Mouse (Mus musculus): ENCODE results near the gene Scgb1b20. TPM values are rescaled to one million over a fixed set of nuclear protein-coding genes. Genes with fewer than 3 reads are reported as not detected.
"Not testable (repeated sequence)": the region's sequence is repeated elsewhere in the genome, so short reads cannot be mapped to it uniquely, and the experiment has no call there.

Gene Scgb1b20
- not detected in 2 replicates for polyA plus RNA-seq (2015; fragmentation: Nextera tagmentation; extraction: Ambion mirVana)

- H3K4me2 ChIP-seq; H3K36me3 ChIP-seq (ENCODE audit: poor library complexity, severe bottlenecking); H3K27me3 ChIP-seq; ATAC-seq; H3K9ac ChIP-seq; H3K4me3 ChIP-seq; H3K4me1 ChIP-seq; H3K27ac ChIP-seq: not testable (repeated sequence)
- peaks cover 13% of the 10 kb centered on the region for H3K9me3 ChIP-seq (replicated peaks)
- WGBS: 85% methylated on average over 4 of the region's 4 CpGs
Observed at GRCm38 (mm10) chr7:33372934-33373333, at the start of gene Scgb1b20. TSS of gene Scgb1b20 (plus strand) at chr7:33373234.

- not testable (repeated sequence) for H3K36me3 ChIP-seq (ENCODE audit: poor library complexity, severe bottlenecking); H3K27me3 ChIP-seq; H3K9me3 ChIP-seq (replicated peaks); H3K4me3 ChIP-seq; H3K4me2 ChIP-seq; H3K4me1 ChIP-seq; H3K9ac ChIP-seq; ATAC-seq; H3K27ac ChIP-seq
- WGBS: 88% methylated on average over 2 of the region's 2 CpGs
Observed at GRCm38 (mm10) chr7:33366222-33366621, 6.8 kb upstream of the Scgb1b20 start, which contains the start of gene Scgb2b20. TSS of gene Scgb2b20 (minus strand) at chr7:33366322.

DNA sequence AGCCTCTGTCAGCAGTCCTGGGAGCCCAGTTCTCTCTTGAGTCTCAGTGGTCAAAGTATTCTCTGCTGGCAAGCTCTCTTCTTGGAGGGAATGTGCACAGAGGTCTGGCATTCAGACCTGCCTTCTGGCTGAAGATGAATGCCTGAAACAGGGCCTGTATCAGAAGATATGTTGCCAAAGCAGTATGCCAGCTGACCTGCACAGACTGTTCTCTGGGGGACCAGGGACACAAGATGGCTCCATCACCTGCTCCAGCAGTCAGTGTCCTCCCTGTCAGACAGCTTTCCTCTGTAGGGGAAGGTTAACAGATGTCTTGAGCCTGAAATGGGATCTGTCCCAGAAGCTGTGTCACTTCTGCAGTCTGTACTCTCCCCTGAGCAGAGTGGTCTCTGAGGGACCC lies 26.7 kb downstream of the Scgb1b20 start:
- H3K4me1 ChIP-seq; H3K27me3 ChIP-seq; ATAC-seq; H3K9ac ChIP-seq; H3K27ac ChIP-seq; H3K4me3 ChIP-seq; H3K4me2 ChIP-seq; H3K36me3 ChIP-seq (ENCODE audit: poor library complexity, severe bottlenecking): not testable (repeated sequence)
- H3K9me3 ChIP-seq (replicated peaks): peaks cover 29% of the 10 kb centered on the region

DNA sequence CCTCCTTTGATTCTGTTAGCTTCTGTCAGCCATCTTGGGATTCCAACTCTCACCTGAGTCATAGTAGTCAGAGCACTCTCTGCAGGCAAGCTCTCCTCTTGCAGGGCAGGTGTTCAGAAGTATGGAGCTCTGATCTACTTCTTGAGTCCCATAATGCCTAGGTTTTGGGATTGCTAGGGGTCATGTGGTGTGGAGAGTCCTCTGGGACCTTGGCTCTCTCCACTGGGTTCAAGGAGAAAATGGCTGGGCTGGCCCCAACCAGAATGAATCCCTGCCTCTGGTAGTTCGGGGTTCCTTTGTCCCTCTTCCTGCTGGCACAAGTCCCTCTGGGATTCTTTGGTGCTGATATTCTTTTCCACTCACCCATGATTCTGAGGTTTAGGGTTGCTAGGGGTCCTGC lies 28.6 kb downstream of the Scgb1b20 start:
- Histone ChIP-seq H3K9me3 (replicated peaks) (peaks cover 29% of the 10 kb centered on the region), H3K4me3 (no peak overlapping the region), H3K36me3 (ENCODE audit: poor library complexity, severe bottlenecking) (no peaks in the 10 kb centered on the region), H3K4me1 (no peaks in the 10 kb centered on the region), H3K27ac (no peak overlapping the region), H3K27me3 (no peaks in the 10 kb centered on the region), H3K4me2 (no peak overlapping the region), H3K9ac (no peak overlapping the region)
- 73% methylated on average over 1 of the region's 1 CpGs for WGBS
- ATAC-seq: no peak

DNA sequence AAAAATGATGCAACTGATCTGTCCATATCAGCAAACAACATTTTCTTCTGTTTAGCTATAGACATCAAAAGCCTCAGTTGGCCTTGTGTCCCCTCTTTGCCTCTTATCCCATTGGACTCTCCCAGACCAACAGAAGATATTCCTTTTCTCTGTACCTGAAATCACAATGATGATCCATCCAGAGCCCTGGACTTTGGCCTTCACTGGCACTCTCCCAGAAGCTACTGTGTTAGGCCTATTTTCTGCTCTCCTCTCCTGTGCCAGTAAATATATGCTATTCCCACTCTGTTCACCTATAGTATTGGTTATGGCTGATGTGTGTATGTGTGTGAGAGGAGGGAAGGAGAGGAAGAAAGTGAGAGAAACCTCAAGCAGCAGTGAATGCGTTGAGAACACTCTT lies 36.6 kb downstream of the Scgb1b20 start:
- not testable (repeated sequence) for H3K4me1 ChIP-seq; ATAC-seq; H3K27ac ChIP-seq; H3K4me2 ChIP-seq; H3K27me3 ChIP-seq; H3K36me3 ChIP-seq (ENCODE audit: poor library complexity, severe bottlenecking); H3K4me3 ChIP-seq; H3K9ac ChIP-seq
- peaks cover 13% of the 10 kb centered on the region for H3K9me3 ChIP-seq (replicated peaks)
- 44% methylated on average over 1 of the region's 1 CpGs for WGBS

Other genes with a start within 250 kb of the Scgb1b20 start
- not detected in 2 replicates for gene Scgb2b18, start 199.4 kb upstream of the Scgb1b20 start, polyA plus RNA-seq (2015; fragmentation: Nextera tagmentation; extraction: Ambion mirVana)
- not detected in 2 replicates for gene Scgb1b18, start 187.7 kb upstream of the Scgb1b20 start, polyA plus RNA-seq (2015; fragmentation: Nextera tagmentation; extraction: Ambion mirVana)
- not detected in 2 replicates for gene Scgb2b19, start 92.9 kb upstream of the Scgb1b20 start, polyA plus RNA-seq (2015; fragmentation: Nextera tagmentation; extraction: Ambion mirVana)
- not detected in 2 replicates for gene Scgb1b19, start 85.9 kb upstream of the Scgb1b20 start, polyA plus RNA-seq (2015; fragmentation: Nextera tagmentation; extraction: Ambion mirVana)
- gene Scgb2b20, start 6.9 kb upstream of the Scgb1b20 start, polyA plus RNA-seq (2015; fragmentation: Nextera tagmentation; extraction: Ambion mirVana): not detected in 2 replicates
- gene Scgb2b21, start 147.2 kb downstream of the Scgb1b20 start, polyA plus RNA-seq (2015; fragmentation: Nextera tagmentation; extraction: Ambion mirVana): not detected in 2 replicates

Measured in forebrain, embryonic 13.5 days (tissue).